Mouse (Mus musculus) olfactory bulb, adult 2 months (tissue): ENCODE data around the gene Chchd10.

Experiments used
- CTCF ChIP-seq: fragments of 200-500 bp; IDR thresholded peaks from 2 replicates; pipeline ENCODE4 v1.5.1; 2012; ENCODE audit warnings: low read depth, mild to moderate bottlenecking, low read length, moderate library complexity; ENCODE audit not compliant: insufficient read depth
- POLR2A ChIP-seq: fragments of 200-500 bp; IDR thresholded peaks from 2 replicates; pipeline ENCODE4 v1.6.1; 2012; ENCODE audit warnings: mild to moderate bottlenecking, low read depth, low read length, moderate library complexity; ENCODE audit not compliant: insufficient read depth

DNA sequence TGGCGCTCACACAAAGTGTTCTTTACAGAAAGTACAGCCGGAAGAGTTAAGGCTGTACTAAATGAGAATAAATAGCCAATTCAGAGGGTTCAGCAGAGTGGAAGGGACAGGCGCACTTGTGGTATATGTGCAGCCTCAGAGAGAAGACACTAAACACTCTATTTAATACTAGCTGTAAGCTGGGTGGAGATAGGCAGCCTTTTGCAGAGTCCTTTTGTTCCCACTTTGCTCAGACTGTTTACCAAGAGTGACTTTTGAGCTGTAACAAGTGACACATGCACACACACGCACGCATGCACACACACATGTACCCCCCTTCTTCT is 45.9 kb downstream of the Chchd10 start:
- TF ChIP-seq CTCF: no peak
- no peak for TF ChIP-seq POLR2A
